Comparison of ENCODE assay signal across 8 mouse cellular contexts in genomic region chr11:5239706-5240690, GRCm38 (mm10). TPM values are rescaled to one million over a fixed set of nuclear protein-coding genes. Genes with fewer than 3 reads are reported as not detected.
DNase-seq lines count a peak whose midpoint lies in the region; ATAC-seq and TF ChIP-seq lines count a peak whose summit lies in the region.

No protein-coding gene starts in this region.

- TF ChIP-seq CTCF in intestine, postnatal 0 days (IDR thresholded peaks at IDR 0.05; ENCODE audit: low read depth), result no peak

- H3K36me3 ChIP-seq in intestine, embryonic 14.5 days (ENCODE audit: control insufficient read depth, insufficient read depth, low read length), result peaks cover 20% of the 10 kb centered on the region
- peaks cover 24% of the 10 kb centered on the region for H3K36me3 ChIP-seq in intestine, postnatal 0 days (ENCODE audit: control insufficient read depth, insufficient read depth)
- H3K36me3 ChIP-seq in embryonic facial prominence, embryonic 11.5 days (replicated peaks; ENCODE audit: control insufficient read depth, insufficient read depth, low read depth, low read length), result peaks cover 2% of the 10 kb centered on the region; the same call in 1 of the 2 replicates
- H3K36me3 ChIP-seq in liver, embryonic 12.5 days, result no peaks in the 10 kb centered on the region; the same call in 1 of the 2 replicates
- H3K36me3 ChIP-seq in neural tube, embryonic 13.5 days, result peaks cover 25% of the 10 kb centered on the region

- no peak overlapping the region for H3K9ac ChIP-seq in intestine, embryonic 14.5 days (ENCODE audit: low read length)
- no peak overlapping the region for H3K9ac ChIP-seq in intestine, postnatal 0 days (ENCODE audit: low read depth, low read length)
- 0 out of 2 replicates have a peak overlapping the region, but pooled peaks have one; percentile 7 for H3K9ac ChIP-seq in embryonic facial prominence, embryonic 11.5 days (replicated peaks; ENCODE audit: low read length)
- no peak overlapping the region for H3K9ac ChIP-seq in liver, embryonic 12.5 days
- no peak overlapping the region for H3K9ac ChIP-seq in neural tube, embryonic 13.5 days

- peak; percentile 74 for ATAC-seq in intestine, embryonic 14.5 days (replicated peaks; ENCODE audit: low FRiP score, low TSS enrichment, low read depth)
- ATAC-seq in intestine, postnatal 0 days, result no peak
- ATAC-seq in embryonic facial prominence, embryonic 11.5 days (replicated peaks; ENCODE audit: insufficient number of reproducible peaks, low FRiP score, low TSS enrichment, low read depth), result peak; percentile 86
- ATAC-seq in liver, embryonic 12.5 days, result peak; percentile 87
- no peak for ATAC-seq in neural tube, embryonic 13.5 days (ENCODE audit: low read depth)

- H3K4me1 ChIP-seq in intestine, embryonic 14.5 days (replicated peaks; ENCODE audit: control insufficient read depth, insufficient read depth, low read length), result peaks cover 35% of the 10 kb centered on the region
- no peaks in the 10 kb centered on the region for H3K4me1 ChIP-seq in intestine, postnatal 0 days (replicated peaks; ENCODE audit: control insufficient read depth, insufficient read depth, low read length)
- peaks cover 7% of the 10 kb centered on the region for H3K4me1 ChIP-seq in embryonic facial prominence, embryonic 11.5 days (ENCODE audit: control insufficient read depth, insufficient read depth, low read length)
- peaks cover 32% of the 10 kb centered on the region for H3K4me1 ChIP-seq in liver, embryonic 12.5 days
- peaks cover 35% of the 10 kb centered on the region for H3K4me1 ChIP-seq in neural tube, embryonic 13.5 days (replicated peaks)

- no peak overlapping the region for H3K4me2 ChIP-seq in intestine, embryonic 14.5 days (ENCODE audit: low read length)
- no peak overlapping the region for H3K4me2 ChIP-seq in intestine, postnatal 0 days (replicated peaks; ENCODE audit: low read depth)
- peak overlapping the region; percentile 16; the same call in 1 of the 2 replicates for H3K4me2 ChIP-seq in embryonic facial prominence, embryonic 11.5 days (ENCODE audit: low read depth, low read length)
- H3K4me2 ChIP-seq in liver, embryonic 12.5 days, result peak overlapping the region; percentile 33; the same call in 1 of the 2 replicates
- no peak overlapping the region for H3K4me2 ChIP-seq in neural tube, embryonic 13.5 days

- DNase-seq in intestine, embryonic 14.5 days (ENCODE audit: low spot score), result no peak
- DNase-seq in embryonic facial prominence, embryonic 11.5 days (ENCODE audit: low spot score), result peak; percentile 77
- no peak for DNase-seq in cerebellum, adult 9-10 months
- no peak for DNase-seq in right cerebral cortex, postnatal 10 days (ENCODE audit: low spot score in 2 of 2)
- no peak for DNase-seq in adrenal gland, postnatal 14 days

- H3K9me3 ChIP-seq in intestine, embryonic 14.5 days (ENCODE audit: control insufficient read depth, low read length), result no peaks in the 10 kb centered on the region
- H3K9me3 ChIP-seq in intestine, postnatal 0 days (ENCODE audit: control insufficient read depth), result no peaks in the 10 kb centered on the region
- H3K9me3 ChIP-seq in embryonic facial prominence, embryonic 11.5 days (replicated peaks; ENCODE audit: control insufficient read depth, low read length), result no peaks in the 10 kb centered on the region
- no peaks in the 10 kb centered on the region for H3K9me3 ChIP-seq in liver, embryonic 12.5 days (replicated peaks)
- H3K9me3 ChIP-seq in neural tube, embryonic 13.5 days, result no peaks in the 10 kb centered on the region

- H3K27ac ChIP-seq in intestine, embryonic 14.5 days (ENCODE audit: low read depth), result peak overlapping the region; percentile 66
- H3K27ac ChIP-seq in intestine, postnatal 0 days (ENCODE audit: low read depth, low read length), result no peak overlapping the region
- peak overlapping the region; percentile 52 for H3K27ac ChIP-seq in embryonic facial prominence, embryonic 11.5 days (replicated peaks; ENCODE audit: low read depth, low read length)
- no peak overlapping the region for H3K27ac ChIP-seq in liver, embryonic 12.5 days
- H3K27ac ChIP-seq in neural tube, embryonic 13.5 days (replicated peaks), result peak overlapping the region; percentile 71

- WGBS in intestine, embryonic 14.5 days, result 8% methylated on average over 10 of the region's 10 CpGs
- 17% methylated on average over 10 of the region's 10 CpGs for WGBS in intestine, postnatal 0 days
- WGBS in embryonic facial prominence, embryonic 11.5 days, result 4% methylated on average over 10 of the region's 10 CpGs
- WGBS in liver, embryonic 12.5 days (ENCODE audit: insufficient replicate concordance), result 16% methylated on average over 10 of the region's 10 CpGs
- 23% methylated on average over 10 of the region's 10 CpGs for WGBS in neural tube, embryonic 13.5 days

- H3K4me3 ChIP-seq in intestine, embryonic 14.5 days (ENCODE audit: low read depth, low read length), result no peak overlapping the region
- H3K4me3 ChIP-seq in intestine, postnatal 0 days (ENCODE audit: low read depth, low read length), result no peak overlapping the region
- no peak overlapping the region for H3K4me3 ChIP-seq in embryonic facial prominence, embryonic 11.5 days (ENCODE audit: low read depth, low read length)
- no peak overlapping the region for H3K4me3 ChIP-seq in liver, embryonic 12.5 days
- no peak overlapping the region for H3K4me3 ChIP-seq in neural tube, embryonic 13.5 days

- H3K27me3 ChIP-seq in intestine, embryonic 14.5 days (replicated peaks; ENCODE audit: control insufficient read depth, insufficient read depth, low read length), result no peaks in the 10 kb centered on the region
- no peaks in the 10 kb centered on the region for H3K27me3 ChIP-seq in intestine, postnatal 0 days (replicated peaks; ENCODE audit: control insufficient read depth, insufficient read depth, low read length)
- H3K27me3 ChIP-seq in embryonic facial prominence, embryonic 11.5 days (ENCODE audit: control insufficient read depth, insufficient read depth, low read length), result no peaks in the 10 kb centered on the region
- no peaks in the 10 kb centered on the region for H3K27me3 ChIP-seq in liver, embryonic 12.5 days (replicated peaks)
- no peaks in the 10 kb centered on the region for H3K27me3 ChIP-seq in neural tube, embryonic 13.5 days

RNA-seq across cellular contexts. Expression of gene Kremen1, which starts 21.4 kb away (rescaled TPM):
- 9.8 and 11.8 TPM in 2 replicates for polyA plus RNA-seq in intestine, embryonic 14.5 days (2014; fragmentation: Nextera tagmentation; extraction: Ambion mirVana)
- 5.7 and 6.6 TPM in 2 replicates for polyA plus RNA-seq in intestine, postnatal 0 days (2015; fragmentation: Nextera tagmentation; extraction: Ambion mirVana)
- polyA plus RNA-seq in embryonic facial prominence, embryonic 11.5 days (2014; fragmentation: Nextera tagmentation; extraction: Ambion mirVana), result 7.1 and 8.2 TPM in 2 replicates
- polyA plus RNA-seq in liver, embryonic 12.5 days (2016; fragmentation: Nextera tagmentation; extraction: Ambion mirVana), result 2.4 and 3.1 TPM in 2 replicates
- 7.7 and 8.5 TPM in 2 replicates for polyA plus RNA-seq in neural tube, embryonic 13.5 days (2015; fragmentation: Nextera tagmentation; extraction: Ambion mirVana)
- 17.2 and 19.8 TPM in 2 replicates for total RNA-seq in adrenal gland, postnatal 14 days (2021)

Comparison
In these comparisons a context has a peak if more than half of its experiments do, and no peak if none do; other contexts are left out.
1. ATAC-seq: peak in intestine, embryonic 14.5 days (single experiment), embryonic facial prominence, embryonic 11.5 days (single experiment) and liver, embryonic 12.5 days (single experiment); none in intestine, postnatal 0 days (single experiment) and neural tube, embryonic 13.5 days (single experiment).
2. H3K27ac ChIP-seq: peak in intestine, embryonic 14.5 days (single experiment), embryonic facial prominence, embryonic 11.5 days (single experiment) and neural tube, embryonic 13.5 days (single experiment); none in intestine, postnatal 0 days (single experiment) and liver, embryonic 12.5 days (single experiment).
3. H3K4me2 ChIP-seq: peak in embryonic facial prominence, embryonic 11.5 days (single experiment) and liver, embryonic 12.5 days (single experiment); none in intestine, embryonic 14.5 days (single experiment), intestine, postnatal 0 days (single experiment) and neural tube, embryonic 13.5 days (single experiment).